Mouse (Mus musculus): Measurements from ENCODE around the gene Mcu.

- TF ChIP-seq CTCF (IDR thresholded peaks at IDR 0.05; ENCODE audit: low read depth) (no peak), EP300 (optimal IDR thresholded peaks at IDR 0.05) (no peak)
These were observed 109.8 kb downstream of the Mcu start for GRCm38 (mm10) chr10:59506711-59507110.

All from stomach, postnatal 0 days (tissue).